Mouse (Mus musculus) ES-E14 (cell line): ENCODE results near the gene Pclo. TPM values are rescaled to one million over a fixed set of nuclear protein-coding genes. Genes with fewer than 3 reads are reported as not detected.

Experiments
- DNase-seq: peaks from one replicate; pipeline ENCODE4 v3.0.0-alpha.2; 2013; ENCODE audit warnings: low read depth, low spot score
- H3K27ac ChIP-seq: 2 replicates; pipeline ENCODE4 v1.5.1; 2012; ENCODE audit warnings: low read depth, mild to moderate bottlenecking, low read length, moderate library complexity, mixed read lengths; ENCODE audit not compliant: poor library complexity, insufficient read depth, severe bottlenecking
- H3K36me3 ChIP-seq: 2 replicates; pipeline ENCODE4 v1.6.1; 2012; ENCODE audit warnings: mild to moderate bottlenecking, low read length, moderate library complexity, mixed read lengths; ENCODE audit not compliant: control insufficient read depth, poor library complexity, insufficient read depth, severe bottlenecking
- H3K4me1 ChIP-seq, 2 experiments: fragments of 150-350 bp in 1 of 2; sonication (generic) in 1 of 2; 2 replicates each; pipeline ENCODE4 v1.6.1; 2012; ENCODE audit warnings: low read length in 2 of 2, mild to moderate bottlenecking in 1 of 2, mixed read lengths in 1 of 2; ENCODE audit not compliant: control insufficient read depth in 2 of 2, insufficient read depth in 2 of 2, poor library complexity in 1 of 2
- H3K4me3 ChIP-seq, 2 experiments: fragments of 150-350 bp in 1 of 2; sonication (generic) in 1 of 2; 2 replicates each; pipeline ENCODE4 v1.5.1; 2012; ENCODE audit warnings: low read length in 2 of 2, low read depth in 1 of 2, mild to moderate bottlenecking in 1 of 2, mixed read lengths in 1 of 2; ENCODE audit not compliant: insufficient read depth in 1 of 2, poor library complexity in 1 of 2, severe bottlenecking in 1 of 2
- H3K9ac ChIP-seq: 2 replicates; pipeline ENCODE4 v1.6.1; 2012; ENCODE audit warnings: low read depth, mild to moderate bottlenecking, low read length, mixed read lengths; ENCODE audit not compliant: poor library complexity, insufficient read depth, severe bottlenecking
- H3K9me3 ChIP-seq: fragments of 150-350 bp; sonication (generic); 2 replicates; pipeline ENCODE4 v1.6.1; 2012; ENCODE audit warnings: low read depth, mild to moderate bottlenecking, low read length; ENCODE audit not compliant: control insufficient read depth, insufficient read depth
- CHD2 ChIP-seq: IDR thresholded peaks from 2 replicates; pipeline ENCODE4 v1.6.1; 2014; ENCODE audit warnings: mild to moderate bottlenecking, low read depth, low read length, inconsistent platforms
- HCFC1 ChIP-seq: IDR thresholded peaks from 2 replicates; pipeline ENCODE4 v1.6.1; 2012; ENCODE audit warnings: low read length, inconsistent platforms, borderline replicate concordance; ENCODE audit not compliant: insufficient read depth
- MAFK ChIP-seq: IDR thresholded peaks from 2 replicates; pipeline ENCODE4 v1.6.1; 2014; ENCODE audit warnings: mild to moderate bottlenecking, low read depth, low read length, inconsistent platforms; ENCODE audit not compliant: insufficient read depth
- ZC3H11A ChIP-seq: IDR thresholded peaks from 2 replicates; pipeline ENCODE4 v1.6.1; 2012; ENCODE audit warnings: low read depth, mild to moderate bottlenecking, inconsistent platforms, low read length, borderline replicate concordance
- ZNF384 ChIP-seq: IDR thresholded peaks from 2 replicates; pipeline ENCODE4 v1.6.1; 2012; ENCODE audit warnings: low read depth, low read length, inconsistent platforms
- in situ Hi-C, 2 experiments: fragments of 600-800 bp; cut with MboI; formaldehyde crosslinking; loops; one replicate each; pipeline ENCODE4 v1.15.1; 2025; ENCODE audit warnings: low sequenced_read_pairs in 2 of 2, inconsistent platforms in 1 of 2; ENCODE audit not compliant: unreplicated experiment in 2 of 2
- total RNA-seq: library from RNA; depleted of rRNA; stranded (reverse); fragments of 300-350 nt; gene quantifications from 2 replicates; pipeline ENCODE4 v1.2.3, GENCODE M21; 2012

The Pclo gene
- total RNA-seq, 1 experiment = 0.27 TPM

DNA sequence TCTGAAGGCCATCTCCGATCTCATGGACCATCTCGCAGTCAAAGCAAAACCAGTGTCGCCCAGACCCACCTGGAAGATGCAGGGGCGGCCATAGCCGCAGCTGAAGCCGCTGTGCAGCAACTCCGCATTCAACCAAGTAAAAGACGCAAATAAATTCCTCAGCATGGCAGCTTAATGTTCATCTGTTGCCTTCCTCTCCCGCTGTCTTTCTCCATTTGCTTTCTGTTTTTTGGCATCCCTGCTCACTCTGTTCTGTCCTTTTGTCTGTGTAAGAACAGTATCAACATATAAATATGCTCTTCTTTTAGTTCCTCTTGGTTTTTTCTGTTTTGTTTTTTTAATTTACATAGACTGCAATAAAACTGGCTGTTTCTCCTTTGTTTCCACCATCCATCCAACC lies 279.2 kb downstream of the Pclo start:
- H3K4me1 ChIP-seq = no peaks in the 10 kb centered on the region
- H3K27ac ChIP-seq = no peak overlapping the region
- no peak for DNase-seq
- TF ChIP-seq HCFC1 (no peak), CHD2 (no peak), ZNF384 (no peak), ZC3H11A (no peak), MAFK (no peak)
- no peaks in the 10 kb centered on the region for H3K9me3 ChIP-seq
- in situ Hi-C loops = no loop called here
- H3K36me3 ChIP-seq = no peaks in the 10 kb centered on the region
- H3K9ac ChIP-seq = no peak overlapping the region
- H3K4me3 ChIP-seq = no peak overlapping the region

DNA sequence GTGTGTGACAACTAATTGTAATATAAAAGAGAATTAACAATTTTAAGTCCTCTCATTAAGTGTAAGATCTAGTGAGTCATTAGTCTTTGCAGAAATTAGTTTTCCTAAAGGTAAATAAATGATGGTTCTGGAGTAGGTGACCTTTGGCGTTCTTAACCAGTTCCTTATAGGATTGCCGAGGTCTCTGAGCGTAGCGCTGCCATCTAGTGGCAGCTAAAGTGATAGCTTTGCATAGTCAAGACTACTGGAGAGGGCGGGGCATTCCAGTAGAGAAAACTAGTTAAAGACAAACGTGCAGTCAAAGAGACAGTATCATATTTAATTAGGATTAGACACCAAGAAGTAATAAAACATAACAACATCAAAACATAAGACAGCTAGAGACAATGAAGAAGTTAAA lies 292.4 kb downstream of the Pclo start:
- Histone ChIP-seq H3K9me3 (no peaks in the 10 kb centered on the region), H3K36me3 (no peaks in the 10 kb centered on the region), H3K4me1 (no peaks in the 10 kb centered on the region), H3K9ac (no peak overlapping the region), H3K4me3 (no peak overlapping the region), H3K27ac (no peak overlapping the region)
- in situ Hi-C loops = no loop called here
- TF ChIP-seq ZC3H11A = peak; percentile 58; the same call in 1 of the 2 replicates
- no peak for TF ChIP-seq MAFK
- peak; percentile 54 for DNase-seq

- H3K9me3 ChIP-seq = no peaks in the 10 kb centered on the region
- H3K9ac ChIP-seq = no peak overlapping the region
- no peak overlapping the region for H3K4me3 ChIP-seq
- H3K4me1 ChIP-seq = 0 out of 4 replicates have a peak, but pooled peaks cover 0 to 2% of the 10 kb centered on the region in 2 experiments
- in situ Hi-C loops = no loop called here
- no peak overlapping the region for H3K27ac ChIP-seq
- TF ChIP-seq CHD2 (no peak), MAFK (no peak), ZC3H11A (no peak), ZNF384 (no peak), HCFC1 (no peak)
- DNase-seq = no peak
- no peaks in the 10 kb centered on the region for H3K36me3 ChIP-seq
Measured at GRCm38 (mm10) chr5:14833165-14833860, 318.6 kb downstream of the Pclo start.

DNA sequence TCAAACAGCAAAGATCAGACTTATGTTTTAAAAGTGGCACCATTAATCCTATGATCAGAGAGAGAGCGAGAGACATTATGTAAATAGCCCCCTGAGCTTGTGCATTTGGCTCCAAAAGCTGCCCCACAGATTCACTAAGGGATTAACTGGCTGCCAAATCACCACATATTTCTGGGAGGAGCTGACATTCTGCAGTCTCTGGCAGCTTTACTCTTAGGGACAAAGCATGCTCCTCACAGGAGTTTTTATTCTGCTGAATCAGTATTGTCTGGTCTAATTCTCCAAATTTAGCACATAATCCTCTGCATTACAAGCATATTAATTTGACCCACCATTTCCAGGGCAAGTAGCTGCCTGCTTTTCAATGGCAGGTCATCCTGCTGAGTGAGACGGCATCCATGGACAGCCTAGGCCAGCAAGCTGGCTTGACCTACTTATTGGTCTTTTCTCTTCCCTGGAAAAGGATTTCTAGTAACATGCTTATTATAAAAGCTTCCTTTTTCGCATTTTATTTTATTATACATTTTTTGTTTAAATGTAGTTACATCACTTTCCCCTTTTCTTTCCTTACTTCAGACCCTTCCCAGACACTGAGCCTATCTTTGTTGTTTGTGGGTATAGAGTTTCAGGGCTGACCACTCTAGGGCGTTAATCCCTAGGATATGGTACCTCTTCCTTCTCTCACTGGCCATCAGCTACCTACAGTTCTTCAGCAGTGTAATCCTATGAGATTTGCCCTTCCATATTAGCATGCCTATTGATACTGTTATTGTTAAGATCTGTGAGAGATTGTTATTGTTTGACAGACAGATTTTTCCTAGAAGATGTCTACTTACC lies 319.7 kb downstream of the Pclo start:
- H3K4me3 ChIP-seq = no peak overlapping the region
- in situ Hi-C loops = no loop called here
- DNase-seq = no peak
- 0 out of 4 replicates have a peak, but pooled peaks cover 0 to 2% of the 10 kb centered on the region in 2 experiments for H3K4me1 ChIP-seq
- no peak overlapping the region for H3K9ac ChIP-seq
- H3K36me3 ChIP-seq = no peaks in the 10 kb centered on the region
- H3K9me3 ChIP-seq = no peaks in the 10 kb centered on the region
- TF ChIP-seq HCFC1 (no peak), ZC3H11A (no peak), MAFK (no peak), CHD2 (no peak), ZNF384 (no peak)
- no peak overlapping the region for H3K27ac ChIP-seq
